Mouse (Mus musculus): ENCODE data around the gene Sh3pxd2b. TPM values are rescaled to one million over a fixed set of nuclear protein-coding genes. Genes with fewer than 3 reads are reported as not detected.

Gene Sh3pxd2b
- polyA plus RNA-seq, 1 experiment from 2014 or later = 28.4 TPM

- Histone ChIP-seq H3K9me3 (ENCODE audit: control insufficient read depth, low read length) (no peaks in the 10 kb centered on the region), H3K27ac (ENCODE audit: low read depth, low read length) (peak overlapping the region; percentile 93), H3K36me3 (ENCODE audit: control insufficient read depth, insufficient read depth, low read length) (no peaks in the 10 kb centered on the region), H3K4me3 (ENCODE audit: low read depth, low read length) (peak overlapping the region; percentile 72), H3K27me3 (ENCODE audit: control insufficient read depth, insufficient read depth, low read length) (no peaks in the 10 kb centered on the region), H3K9ac (ENCODE audit: low read length) (peak overlapping the region; percentile 97), H3K4me1 (replicated peaks; ENCODE audit: control insufficient read depth, insufficient read depth, low read length) (no peaks in the 10 kb centered on the region), H3K4me2 (ENCODE audit: low read depth, low read length, severe bottlenecking) (peak overlapping the region; percentile 78)
- under 1% methylated on average over 54 of the region's 58 CpGs for WGBS
- DNase-seq (ENCODE audit: low spot score) (no peak), ATAC-seq (replicated peaks; ENCODE audit: low FRiP score) (peak; percentile 61)
Measured at GRCm38 (mm10) chr11:32455507-32456141, 108.0 kb downstream of the Sh3pxd2b start.

DNA sequence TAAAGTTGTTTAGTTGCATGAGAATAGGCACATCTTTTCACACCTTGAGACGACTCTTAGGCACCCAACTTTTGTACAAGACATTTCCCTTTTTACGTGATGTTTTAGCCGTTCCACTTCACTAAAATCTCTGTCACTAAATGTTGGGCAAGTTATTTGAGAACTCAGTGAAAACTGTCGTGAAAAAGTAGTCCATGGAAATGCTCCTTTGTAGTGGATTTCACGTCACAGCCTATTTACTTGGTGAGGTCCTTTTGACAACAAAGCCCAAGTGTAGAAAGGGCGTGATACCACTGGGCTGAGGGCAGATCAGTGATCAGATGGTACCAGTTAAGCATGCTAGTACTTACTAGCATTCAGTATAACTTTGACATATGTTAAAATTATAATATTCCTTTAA, 108.7 kb downstream of the Sh3pxd2b start:
- 16% methylated on average over 6 of the region's 6 CpGs for WGBS
- Histone ChIP-seq H3K27ac (ENCODE audit: low read depth, low read length) (no peak overlapping the region), H3K9me3 (ENCODE audit: control insufficient read depth, low read length) (no peaks in the 10 kb centered on the region), H3K36me3 (ENCODE audit: control insufficient read depth, insufficient read depth, low read length) (no peaks in the 10 kb centered on the region), H3K27me3 (ENCODE audit: control insufficient read depth, insufficient read depth, low read length) (no peaks in the 10 kb centered on the region), H3K4me1 (replicated peaks; ENCODE audit: control insufficient read depth, insufficient read depth, low read length) (no peaks in the 10 kb centered on the region), H3K4me3 (ENCODE audit: low read depth, low read length) (peak overlapping the region; percentile 72), H3K4me2 (ENCODE audit: low read depth, low read length, severe bottlenecking) (peak overlapping the region; percentile 78), H3K9ac (ENCODE audit: low read length) (peak overlapping the region; percentile 97)
- DNase-seq (ENCODE audit: low spot score) (no peak), ATAC-seq (replicated peaks; ENCODE audit: low FRiP score) (no peak)

- H3K4me2 ChIP-seq (ENCODE audit: low read depth, low read length, severe bottlenecking) = no peak overlapping the region
- no peaks in the 10 kb centered on the region for H3K9me3 ChIP-seq (ENCODE audit: control insufficient read depth, low read length)
- no peak overlapping the region for H3K27ac ChIP-seq (ENCODE audit: low read depth, low read length)
- no peak for DNase-seq (ENCODE audit: low spot score)
- H3K36me3 ChIP-seq (ENCODE audit: control insufficient read depth, insufficient read depth, low read length) = no peaks in the 10 kb centered on the region
- no peaks in the 10 kb centered on the region for H3K27me3 ChIP-seq (ENCODE audit: control insufficient read depth, insufficient read depth, low read length)
- H3K9ac ChIP-seq (ENCODE audit: low read length) = no peak overlapping the region
- H3K4me3 ChIP-seq (ENCODE audit: low read depth, low read length) = no peak overlapping the region
- no peaks in the 10 kb centered on the region for H3K4me1 ChIP-seq (replicated peaks; ENCODE audit: control insufficient read depth, insufficient read depth, low read length)
- WGBS = 70% methylated on average over 2 of the region's 2 CpGs
- ATAC-seq (replicated peaks; ENCODE audit: low FRiP score) = no peak
Measured at GRCm38 (mm10) chr11:32464282-32464681, 116.7 kb downstream of the Sh3pxd2b start.

- Histone ChIP-seq H3K9ac (ENCODE audit: low read length) (no peak overlapping the region), H3K4me1 (replicated peaks; ENCODE audit: control insufficient read depth, insufficient read depth, low read length) (no peaks in the 10 kb centered on the region; the same call in 1 of the 2 replicates), H3K4me2 (ENCODE audit: low read depth, low read length, severe bottlenecking) (no peak overlapping the region), H3K27me3 (ENCODE audit: control insufficient read depth, insufficient read depth, low read length) (no peaks in the 10 kb centered on the region), H3K9me3 (ENCODE audit: control insufficient read depth, low read length) (no peaks in the 10 kb centered on the region), H3K36me3 (ENCODE audit: control insufficient read depth, insufficient read depth, low read length) (no peaks in the 10 kb centered on the region), H3K4me3 (ENCODE audit: low read depth, low read length) (no peak overlapping the region), H3K27ac (ENCODE audit: low read depth, low read length) (no peak overlapping the region)
- WGBS = 82% methylated on average over 2 of the region's 2 CpGs
- ATAC-seq (replicated peaks; ENCODE audit: low FRiP score) (no peak), DNase-seq (ENCODE audit: low spot score) (no peak)
Measured at GRCm38 (mm10) chr11:32471925-32472324, 124.3 kb downstream of the Sh3pxd2b start.

DNA sequence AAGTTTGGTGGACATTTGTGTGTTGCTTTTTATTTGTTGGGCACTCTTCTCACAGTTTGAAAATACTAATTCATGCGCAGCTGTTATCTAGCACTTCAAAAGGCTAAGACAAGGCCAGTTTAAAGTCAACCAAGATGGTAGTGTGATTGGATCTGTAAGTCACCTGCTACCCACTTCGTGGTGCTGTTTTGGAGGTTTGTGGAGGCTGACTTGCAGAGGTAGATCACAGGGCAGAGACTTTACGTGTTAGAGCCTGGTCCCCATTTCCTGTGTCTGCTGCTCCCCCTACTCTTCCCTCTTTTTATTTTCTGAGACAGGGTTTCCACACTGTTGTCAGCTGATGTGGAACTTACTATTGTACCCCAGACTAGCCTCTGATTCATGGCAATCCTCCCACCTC, 127.1 kb downstream of the Sh3pxd2b start:
- Histone ChIP-seq H3K4me1 (replicated peaks; ENCODE audit: control insufficient read depth, insufficient read depth, low read length) (no peaks in the 10 kb centered on the region; the same call in 1 of the 2 replicates), H3K4me3 (ENCODE audit: low read depth, low read length) (no peak overlapping the region)
- WGBS = 94% methylated on average over 3 of the region's 3 CpGs

DNA sequence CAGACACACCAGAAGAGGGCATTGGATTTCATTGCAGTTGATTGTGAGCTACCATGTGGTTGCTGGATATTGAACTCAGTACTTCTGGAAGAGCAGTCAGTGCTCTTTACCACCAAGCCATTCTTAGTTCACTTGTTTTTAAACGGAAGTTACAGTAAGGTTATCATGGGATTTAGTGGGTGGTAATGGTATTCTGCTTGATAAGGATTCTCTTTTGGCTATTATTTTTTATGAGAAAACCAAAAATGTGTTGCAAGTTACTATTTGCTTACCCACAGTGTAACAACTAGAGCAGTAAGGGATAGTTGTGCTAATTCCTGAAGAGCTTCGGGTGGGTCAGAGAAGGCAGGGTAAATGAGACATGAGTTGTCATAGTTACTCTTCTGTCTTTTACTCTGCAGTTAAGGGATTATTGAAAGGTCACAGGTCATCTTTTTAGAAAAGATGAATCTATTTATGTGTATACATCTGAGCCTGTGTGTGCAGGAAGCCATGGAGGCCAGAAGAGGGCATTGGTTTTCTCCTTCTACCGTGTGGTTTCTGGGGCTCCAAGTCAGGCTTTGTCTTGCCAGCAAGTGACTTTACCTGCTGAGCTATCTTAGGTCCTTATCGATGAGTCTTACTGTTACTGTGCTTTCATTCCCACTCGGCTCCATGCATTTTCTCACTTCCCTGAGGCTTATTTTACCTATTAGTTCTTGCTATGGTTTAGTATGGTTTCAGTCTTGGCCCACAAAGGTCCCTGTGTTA, 128.0 kb downstream of the Sh3pxd2b start:
- ATAC-seq (replicated peaks; ENCODE audit: low FRiP score) (no peak), DNase-seq (ENCODE audit: low spot score) (no peak)
- no peak overlapping the region for H3K9ac ChIP-seq (ENCODE audit: low read length)
- no peaks in the 10 kb centered on the region for H3K9me3 ChIP-seq (ENCODE audit: control insufficient read depth, low read length)
- no peaks in the 10 kb centered on the region for H3K36me3 ChIP-seq (ENCODE audit: control insufficient read depth, insufficient read depth, low read length)
- no peak overlapping the region for H3K4me3 ChIP-seq (ENCODE audit: low read depth, low read length)
- no peak overlapping the region for H3K4me2 ChIP-seq (ENCODE audit: low read depth, low read length, severe bottlenecking)
- H3K4me1 ChIP-seq (replicated peaks; ENCODE audit: control insufficient read depth, insufficient read depth, low read length) = no peaks in the 10 kb centered on the region
- H3K27me3 ChIP-seq (ENCODE audit: control insufficient read depth, insufficient read depth, low read length) = no peaks in the 10 kb centered on the region
- 83% methylated on average over 5 of the region's 5 CpGs for WGBS
- no peak overlapping the region for H3K27ac ChIP-seq (ENCODE audit: low read depth, low read length)

More for the DNA sequence above, 127.1 kb downstream of the Sh3pxd2b start:
- Histone ChIP-seq H3K4me2 (ENCODE audit: low read depth, low read length, severe bottlenecking) (no peak overlapping the region), H3K36me3 (ENCODE audit: control insufficient read depth, insufficient read depth, low read length) (no peaks in the 10 kb centered on the region), H3K9ac (ENCODE audit: low read length) (no peak overlapping the region), H3K27ac (ENCODE audit: low read depth, low read length) (no peak overlapping the region), H3K9me3 (ENCODE audit: control insufficient read depth, low read length) (no peaks in the 10 kb centered on the region), H3K27me3 (ENCODE audit: control insufficient read depth, insufficient read depth, low read length) (no peaks in the 10 kb centered on the region)
- no peak for DNase-seq (ENCODE audit: low spot score)
- ATAC-seq (replicated peaks; ENCODE audit: low FRiP score) = no peak

Other genes with a start within 250 kb of the Sh3pxd2b start
- gene Il9r, start 147.5 kb upstream of the Sh3pxd2b start, polyA plus RNA-seq (2014; fragmentation: Nextera tagmentation; extraction: Ambion mirVana) = not detected in 2 replicates
- 86.2 and 92.7 TPM in 2 replicates for gene Snrnp25, start 142.4 kb upstream of the Sh3pxd2b start, polyA plus RNA-seq (2014; fragmentation: Nextera tagmentation; extraction: Ambion mirVana)
- 20.4 and 21.3 TPM in 2 replicates for gene Rhbdf1, start 125.5 kb upstream of the Sh3pxd2b start, polyA plus RNA-seq (2014; fragmentation: Nextera tagmentation; extraction: Ambion mirVana)
- 27.7 and 28.0 TPM in 2 replicates for gene Mpg, start 121.3 kb upstream of the Sh3pxd2b start, polyA plus RNA-seq (2014; fragmentation: Nextera tagmentation; extraction: Ambion mirVana)
- gene Nprl3, start 80.1 kb upstream of the Sh3pxd2b start, polyA plus RNA-seq (2014; fragmentation: Nextera tagmentation; extraction: Ambion mirVana) = 41.6 and 44.5 TPM in 2 replicates
- 3,449 and 3,516 TPM in 2 replicates for gene Hba-x, start 71.4 kb upstream of the Sh3pxd2b start, polyA plus RNA-seq (2014; fragmentation: Nextera tagmentation; extraction: Ambion mirVana)
- 3,025 and 3,069 TPM in 2 replicates for gene Hba-a1, start 64.3 kb upstream of the Sh3pxd2b start, polyA plus RNA-seq (2014; fragmentation: Nextera tagmentation; extraction: Ambion mirVana)
- gene Hbq1b, start 60.9 kb upstream of the Sh3pxd2b start, polyA plus RNA-seq (2014; fragmentation: Nextera tagmentation; extraction: Ambion mirVana) = 5.8 and 6.3 TPM in 2 replicates
- gene Hba-a2, start 51.3 kb upstream of the Sh3pxd2b start, polyA plus RNA-seq (2014; fragmentation: Nextera tagmentation; extraction: Ambion mirVana) = 5,773 and 5,896 TPM in 2 replicates
- not detected in 2 replicates for gene Hbq1a, start 47.8 kb upstream of the Sh3pxd2b start, polyA plus RNA-seq (2014; fragmentation: Nextera tagmentation; extraction: Ambion mirVana)
- gene Ubtd2, start 107.5 kb downstream of the Sh3pxd2b start, polyA plus RNA-seq (2014; fragmentation: Nextera tagmentation; extraction: Ambion mirVana) = 72.2 and 79.6 TPM in 2 replicates
- gene Efcab9, start 184.3 kb downstream of the Sh3pxd2b start, polyA plus RNA-seq (2014; fragmentation: Nextera tagmentation; extraction: Ambion mirVana) = 0.29 TPM in 1 of 2 replicates, not detected in the other
- 1.4 and 1.8 TPM in 2 replicates for gene Stk10, start 185.5 kb downstream of the Sh3pxd2b start, polyA plus RNA-seq (2014; fragmentation: Nextera tagmentation; extraction: Ambion mirVana)